Mouse (Mus musculus): ENCODE data around the gene Bax. TPM values are rescaled to one million over a fixed set of nuclear protein-coding genes. Genes with fewer than 3 reads are reported as not detected.
A peak's percentile ranks its signal among the peaks of the same experiment; 100 is the strongest.
"Not testable (repeated sequence)": the region's sequence is repeated elsewhere in the genome, so short reads cannot be mapped to it uniquely, and the experiment has no call there.

Bax gene
- total RNA-seq, 2 experiments from 2014 or later = 28.7 to 39.3 TPM

DNA sequence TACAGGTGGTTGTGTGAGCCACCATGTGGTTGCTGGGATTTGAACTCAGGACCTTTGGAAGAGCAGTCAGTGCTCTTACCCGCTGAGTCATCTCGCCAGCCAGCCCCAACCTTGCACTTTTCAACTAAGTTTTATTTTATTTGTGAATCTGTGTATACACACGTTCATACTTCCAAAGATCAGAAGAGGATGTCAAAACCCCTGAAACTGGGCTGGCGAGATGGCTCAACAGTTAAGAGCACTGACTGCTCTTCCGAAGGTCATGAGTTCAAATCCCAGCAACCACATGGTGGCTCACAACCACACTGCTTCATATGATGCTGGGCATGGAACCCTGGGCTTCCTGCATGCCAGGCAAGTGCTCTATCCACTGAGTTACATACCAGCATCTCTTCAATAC lies 18.3 kb upstream of the Bax start:
- not testable (repeated sequence) for ATAC-seq (replicated peaks; ENCODE audit: poor library complexity, severe bottlenecking)

- ATAC-seq (replicated peaks; ENCODE audit: poor library complexity, severe bottlenecking) = no peak
Observed at GRCm38 (mm10) chr7:45482166-45482565, 15.5 kb upstream of the Bax start.

GRCm38 (mm10) chr7:45481374-45481927 lies 14.8 kb upstream of the Bax start, which contains the start of gene Tulp2:
Gene Tulp2, plus strand, starts transcription at chr7:45481877.
- peak; percentile 69 for ATAC-seq (replicated peaks; ENCODE audit: poor library complexity, severe bottlenecking)

DNA sequence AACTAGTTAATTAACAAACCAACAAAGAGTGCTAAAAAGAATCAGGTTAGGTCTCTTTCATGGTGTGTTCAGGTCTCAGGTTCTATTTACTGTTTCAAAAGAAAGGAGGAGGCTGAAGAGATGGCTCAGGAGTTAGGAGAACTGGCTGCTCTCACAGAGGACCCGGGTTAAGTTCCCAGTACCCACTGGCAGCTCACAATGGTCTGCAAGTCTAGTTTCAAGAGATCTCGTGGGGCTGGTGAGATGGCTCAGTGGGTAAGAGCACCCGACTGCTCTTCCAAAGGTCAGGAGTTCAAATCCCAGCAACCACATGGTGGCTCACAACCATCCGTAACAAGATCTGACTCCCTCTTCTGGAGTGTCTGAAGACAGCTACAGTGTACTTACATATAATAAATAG lies 13.6 kb upstream of the Bax start:
- not testable (repeated sequence) for ATAC-seq (replicated peaks; ENCODE audit: poor library complexity, severe bottlenecking)

DNA sequence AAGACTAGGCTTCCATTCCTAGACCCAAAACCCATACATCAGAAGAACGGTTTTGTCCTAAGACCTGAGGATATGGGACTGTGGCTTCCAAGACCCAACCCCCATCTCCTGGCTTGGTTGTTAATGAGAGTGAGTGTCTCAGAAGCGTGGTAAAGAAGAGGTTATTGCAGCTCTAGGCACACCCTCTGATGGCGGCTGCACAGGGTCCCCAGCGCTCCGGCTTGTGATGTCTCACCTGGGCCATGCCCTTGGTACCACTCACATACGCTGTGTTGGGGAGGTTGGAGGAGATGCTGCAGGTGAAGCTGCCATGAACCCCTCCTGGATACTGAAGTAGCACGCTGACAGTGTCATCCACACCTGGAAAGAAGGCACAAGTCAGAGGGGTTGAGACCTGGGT lies 12.1 kb upstream of the Bax start:
- no peak for ATAC-seq (replicated peaks; ENCODE audit: poor library complexity, severe bottlenecking)

DNA sequence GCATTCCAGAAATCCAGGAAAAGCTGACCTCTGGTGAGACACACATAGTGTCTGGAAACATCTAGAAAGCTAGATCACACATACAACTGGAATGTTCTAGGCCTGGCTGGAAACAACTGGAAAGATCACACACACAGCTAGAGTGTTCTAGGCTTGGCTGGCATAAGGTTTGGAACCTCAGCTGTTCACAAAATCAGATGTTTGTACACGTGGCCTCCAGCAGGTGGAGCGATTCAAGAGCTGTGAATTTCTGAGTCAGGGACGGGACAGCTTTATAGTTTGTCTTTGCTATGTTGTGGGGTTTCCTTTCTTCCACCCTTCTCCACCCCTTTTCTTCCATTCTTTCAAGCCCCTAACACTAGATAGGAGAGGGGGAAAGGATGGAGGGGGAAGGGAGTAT lies 10.3 kb upstream of the Bax start:
- ATAC-seq (replicated peaks; ENCODE audit: poor library complexity, severe bottlenecking) = peak; percentile 44

DNA sequence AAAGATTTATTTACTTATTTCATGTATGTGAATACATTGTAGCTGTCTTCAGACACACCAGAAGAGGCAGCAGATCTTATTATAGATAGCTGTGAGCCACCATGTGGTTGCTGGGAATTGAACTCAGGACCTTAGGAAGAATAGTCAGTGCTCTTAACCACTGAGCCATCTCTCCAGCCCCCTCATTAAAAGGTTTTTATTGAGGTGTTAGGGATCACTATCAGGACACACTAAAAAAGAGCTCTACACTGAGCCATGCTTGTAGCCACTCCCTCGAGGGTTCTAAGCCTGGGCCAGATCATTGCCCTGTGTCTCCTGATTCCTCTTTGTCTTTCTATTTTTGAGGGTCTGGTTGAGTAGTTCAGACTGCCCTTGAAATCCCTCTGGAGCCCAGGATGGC lies 9.8 kb upstream of the Bax start:
- ATAC-seq (replicated peaks; ENCODE audit: poor library complexity, severe bottlenecking) = no peak

DNA sequence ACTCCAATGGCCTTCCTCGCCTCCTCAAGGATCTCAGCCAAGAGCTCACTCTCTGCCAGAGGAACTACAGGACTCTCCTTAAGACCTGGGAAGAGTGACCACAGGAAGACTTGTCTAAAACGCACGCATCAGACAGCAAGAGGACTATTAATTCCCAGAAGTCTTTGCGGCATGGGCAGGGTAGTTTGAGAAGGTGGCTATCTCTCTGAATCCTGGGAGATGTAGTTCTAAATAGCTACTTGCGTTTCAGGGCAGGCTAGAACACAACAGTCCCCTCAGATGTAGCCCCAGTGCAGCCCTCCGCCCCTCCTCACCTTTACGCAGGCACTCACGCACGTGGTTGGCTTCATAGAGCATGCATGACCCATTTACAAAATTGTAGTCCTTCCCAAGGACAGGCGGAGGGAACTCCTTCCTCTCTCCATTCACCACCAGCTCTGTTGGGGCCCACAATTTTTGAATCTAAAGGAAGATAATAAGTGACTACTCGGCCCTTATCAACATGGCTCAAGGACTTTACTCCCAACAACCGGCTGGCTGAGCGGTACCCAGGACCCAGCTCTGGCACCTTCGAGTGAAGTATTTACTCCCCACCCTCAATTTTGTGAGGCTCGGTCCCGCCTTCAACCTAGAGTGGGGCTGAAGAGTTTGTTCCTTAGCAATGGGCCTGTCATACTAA lies 8.7 kb upstream of the Bax start:
- no peak for ATAC-seq (replicated peaks; ENCODE audit: poor library complexity, severe bottlenecking)

- ATAC-seq (replicated peaks; ENCODE audit: poor library complexity, severe bottlenecking) = peak; percentile 48
Observed at GRCm38 (mm10) chr7:45470869-45471268, 4.2 kb upstream of the Bax start.

GRCm38 (mm10) chr7:45467090-45467670 lies 482 bp upstream of the Bax start:
- ATAC-seq (replicated peaks; ENCODE audit: poor library complexity, severe bottlenecking) = no peak

DNA sequence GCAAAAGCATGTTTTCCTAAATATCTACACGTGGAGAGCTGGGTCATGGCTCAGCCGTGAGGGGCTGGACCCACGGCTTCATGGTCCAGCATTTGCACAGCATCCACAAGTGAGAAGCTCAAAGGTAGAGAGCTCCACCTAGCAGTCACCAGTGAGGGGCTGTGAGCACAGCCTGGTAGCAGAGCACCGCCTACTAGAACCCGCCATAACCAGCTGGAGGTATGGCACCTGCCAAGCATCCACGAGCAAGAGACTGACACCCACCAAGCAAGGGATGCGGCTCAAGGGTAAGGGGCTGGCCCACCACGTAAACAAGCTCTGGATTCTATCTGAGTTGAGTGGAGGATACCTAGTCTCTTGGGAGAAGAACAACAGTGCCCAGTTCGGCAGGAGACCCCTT lies 1.1 kb downstream of the Bax start:
- no peak for ATAC-seq (replicated peaks; ENCODE audit: poor library complexity, severe bottlenecking)

DNA sequence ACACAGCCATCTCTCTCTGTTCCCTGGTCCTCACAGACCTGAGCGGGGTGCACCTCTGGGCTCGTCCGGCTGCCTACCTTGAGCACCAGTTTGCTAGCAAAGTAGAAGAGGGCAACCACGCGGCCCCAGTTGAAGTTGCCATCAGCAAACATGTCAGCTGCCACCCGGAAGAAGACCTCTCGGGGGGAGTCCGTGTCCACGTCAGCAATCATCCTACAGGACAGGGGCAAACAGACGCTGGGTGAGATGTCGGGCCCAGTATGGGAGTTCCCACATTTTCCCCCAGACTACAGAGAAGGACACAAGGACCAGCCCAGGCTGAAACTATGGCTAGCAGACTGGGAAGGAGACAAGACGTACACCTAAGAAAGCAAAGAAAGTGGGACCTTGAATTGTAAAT lies 1.6 kb downstream of the Bax start:
- ATAC-seq (replicated peaks; ENCODE audit: poor library complexity, severe bottlenecking) = no peak

GRCm38 (mm10) chr7:45463987-45464778 lies 2.5 kb downstream of the Bax start:
- ATAC-seq (replicated peaks; ENCODE audit: poor library complexity, severe bottlenecking) = no peak

DNA sequence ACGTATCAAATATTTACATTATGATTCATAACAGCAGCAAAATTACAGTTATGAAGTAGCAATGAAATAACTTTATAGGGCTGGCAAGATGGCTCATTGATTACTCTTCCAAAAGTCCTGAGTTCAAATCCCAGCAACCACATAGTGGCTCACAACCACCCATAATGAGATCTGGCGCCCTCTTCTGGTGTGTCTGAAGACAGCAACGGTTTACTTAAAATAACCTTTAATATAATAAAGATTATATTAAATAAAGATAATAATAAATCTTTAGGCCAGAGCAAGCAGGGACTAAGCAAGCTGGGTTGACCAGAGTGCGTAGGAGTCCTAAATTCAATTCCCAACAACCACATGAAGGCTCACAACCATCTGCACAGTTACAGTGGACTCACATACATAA lies 3.8 kb downstream of the Bax start:
- not testable (repeated sequence) for ATAC-seq (replicated peaks; ENCODE audit: poor library complexity, severe bottlenecking)

GRCm38 (mm10) chr7:45462325-45462724 lies 4.4 kb downstream of the Bax start:
- no peak for ATAC-seq (replicated peaks; ENCODE audit: poor library complexity, severe bottlenecking)

- ATAC-seq (replicated peaks; ENCODE audit: poor library complexity, severe bottlenecking) = no peak
Observed at GRCm38 (mm10) chr7:45461781-45462180, 4.9 kb downstream of the Bax start.

DNA sequence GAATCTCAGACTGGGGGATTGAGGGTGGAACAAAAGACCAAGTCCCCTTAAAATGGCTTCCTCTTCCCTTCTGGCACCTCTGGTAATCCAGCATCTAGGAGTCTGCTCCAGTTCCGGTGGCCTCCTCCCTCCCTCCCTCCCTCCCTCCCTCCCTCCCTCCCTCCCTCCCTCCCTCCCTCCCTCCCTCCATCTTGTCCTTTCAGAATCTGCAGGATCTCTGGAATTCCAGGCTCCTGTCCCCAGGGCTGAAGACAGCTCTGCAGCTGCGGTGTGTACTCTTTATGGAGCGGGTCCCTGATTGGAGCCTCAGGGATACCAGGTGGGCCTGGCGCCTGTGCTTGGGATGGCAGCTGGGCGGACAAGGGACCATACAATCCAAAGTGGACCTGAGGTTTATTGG lies 5.4 kb downstream of the Bax start:
- no peak for ATAC-seq (replicated peaks; ENCODE audit: poor library complexity, severe bottlenecking)

DNA sequence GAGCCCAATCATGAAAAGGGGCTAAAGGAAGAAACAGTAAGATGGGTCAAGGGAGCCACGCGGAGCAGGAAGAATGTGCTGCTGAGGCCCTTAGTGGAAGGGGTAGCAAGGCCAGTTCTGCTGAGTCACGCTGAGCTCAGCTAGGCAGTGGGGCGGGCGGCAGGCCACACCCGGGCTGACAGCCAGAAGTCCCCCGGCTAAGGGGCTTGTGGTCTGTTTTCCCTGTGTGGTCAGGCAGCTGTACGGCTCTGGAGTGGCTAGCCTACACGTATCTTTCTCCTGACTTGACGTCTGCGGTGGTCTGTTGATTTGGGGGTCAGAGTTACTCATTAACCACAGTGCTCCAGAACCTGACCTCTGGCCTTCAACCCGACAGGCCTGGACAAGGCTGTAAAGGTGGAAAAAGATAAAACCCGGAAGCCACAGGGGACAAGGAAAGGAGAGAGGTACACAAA lies 5.8 kb downstream of the Bax start:
- peak; percentile 55 for ATAC-seq (replicated peaks; ENCODE audit: poor library complexity, severe bottlenecking)

DNA sequence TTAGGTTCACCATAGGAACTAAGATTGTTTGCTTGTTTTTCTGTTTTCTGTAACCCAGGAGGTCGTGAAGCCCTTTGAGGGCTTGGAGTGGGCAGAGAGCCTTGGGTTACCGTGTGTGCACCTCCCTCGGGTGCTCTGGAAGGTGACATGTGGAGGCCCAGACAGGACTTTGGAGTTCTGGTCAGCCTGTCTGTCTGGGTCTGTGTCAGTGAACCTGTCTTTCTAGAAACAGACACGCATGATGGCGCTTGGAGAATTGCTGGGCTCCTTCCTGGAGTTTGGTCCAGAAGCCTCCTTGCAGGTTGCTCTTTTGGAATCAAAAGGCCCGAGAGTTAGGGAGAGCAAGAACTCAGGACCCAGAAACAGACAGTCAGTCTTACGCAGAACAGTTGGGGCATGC lies 6.3 kb downstream of the Bax start:
- ATAC-seq (replicated peaks; ENCODE audit: poor library complexity, severe bottlenecking) = no peak

- peak; percentile 63 for ATAC-seq (replicated peaks; ENCODE audit: poor library complexity, severe bottlenecking)
Observed at GRCm38 (mm10) chr7:45459564-45460140, 7.0 kb downstream of the Bax start, which contains the start of gene Ftl1. Gene Ftl1, minus strand, starts transcription at chr7:45459884.

Measured in granulocyte monocyte progenitor cell, adult 5-6 weeks (primary cell).